Mouse (Mus musculus): ENCODE measurements at regions not wholly inside any gene's neighbourhood (a gene's known extent, or its start where the extent isn't known, plus 50 kb on each side); places are given as distances from the start of the nearest gene placed in this dataset.

DNA sequence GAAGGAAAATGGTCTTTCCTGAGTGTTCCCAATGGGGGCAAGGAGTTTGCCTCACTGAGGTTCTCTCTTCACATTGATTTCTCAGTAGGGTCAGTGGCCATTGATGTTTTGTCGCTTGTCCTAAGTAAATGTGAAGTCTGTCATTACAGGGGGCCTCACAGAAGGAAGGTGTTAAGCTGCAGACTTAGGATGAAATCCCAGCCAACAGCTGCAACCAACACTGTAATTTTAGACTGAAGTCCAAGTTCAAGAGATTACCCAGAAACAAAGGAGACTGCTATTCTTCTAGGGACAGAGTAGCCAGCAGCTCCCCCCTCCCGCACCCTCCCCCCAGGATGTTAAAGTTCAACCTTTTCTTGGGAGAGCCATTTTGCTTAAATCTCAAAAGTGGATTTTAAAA, 176.0 kb downstream of the Tmsb4x start:
- no peak for TF ChIP-seq NANOG (IDR thresholded peaks at IDR 0.05; ENCODE audit: borderline replicate concordance, low read length)
- Histone ChIP-seq H3K27me3 (ENCODE audit: insufficient read depth, low read length) (no peaks in the 10 kb centered on the region), H3K9me3 (ENCODE audit: low read length) (no peaks in the 10 kb centered on the region), H3K4me3 (replicated peaks; ENCODE audit: low read length) (no peak overlapping the region), H3K4me1 (replicated peaks; ENCODE audit: low read depth, low read length) (no peaks in the 10 kb centered on the region), H3K36me3 (ENCODE audit: insufficient read depth, low read length) (no peaks in the 10 kb centered on the region)

DNA sequence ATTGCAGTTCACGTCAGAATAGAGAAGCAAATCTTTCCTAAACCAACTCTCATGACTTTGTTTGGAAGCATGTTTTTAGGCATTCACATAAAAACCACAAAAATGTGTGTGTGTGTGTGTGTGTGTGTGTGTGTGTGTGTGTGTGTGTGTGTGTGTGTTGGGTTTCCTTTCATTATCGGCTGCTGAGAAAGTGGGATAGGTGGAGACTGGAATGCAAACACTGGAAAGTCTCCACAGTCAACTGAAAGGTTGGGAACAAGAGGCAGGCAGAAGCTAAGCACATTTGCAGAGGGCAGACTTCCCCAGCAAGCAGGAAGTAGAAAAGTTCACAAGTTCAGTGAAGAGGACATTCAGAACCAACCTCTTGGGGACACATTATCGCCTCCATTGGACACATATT, 176.5 kb downstream of the Tmsb4x start:
- no peak for TF ChIP-seq CTCF (conservative IDR thresholded peaks at IDR 0.05; ENCODE audit: low read length)
- TF ChIP-seq POU5F1 (IDR thresholded peaks at IDR 0.05; ENCODE audit: borderline replicate concordance, low read length) = no peak
- no peak for TF ChIP-seq NANOG (IDR thresholded peaks at IDR 0.05; ENCODE audit: borderline replicate concordance, low read length)

GRCm38 (mm10) chrX:167031543-167031942, 177.6 kb downstream of the Tmsb4x start:
- no peaks in the 10 kb centered on the region for H3K27me3 ChIP-seq (ENCODE audit: insufficient read depth, low read length)
- H3K9me3 ChIP-seq (ENCODE audit: low read length) = no peaks in the 10 kb centered on the region
- H3K36me3 ChIP-seq (ENCODE audit: insufficient read depth, low read length) = no peaks in the 10 kb centered on the region
- no peak overlapping the region for H3K4me3 ChIP-seq (replicated peaks; ENCODE audit: low read length)
- H3K4me1 ChIP-seq (replicated peaks; ENCODE audit: low read depth, low read length) = no peaks in the 10 kb centered on the region
- TF ChIP-seq NANOG (IDR thresholded peaks at IDR 0.05; ENCODE audit: borderline replicate concordance, low read length) (no peak), POU5F1 (IDR thresholded peaks at IDR 0.05; ENCODE audit: borderline replicate concordance, low read length) (no peak), CTCF (conservative IDR thresholded peaks at IDR 0.05; ENCODE audit: low read length) (no peak)

More for the DNA sequence above, 176.5 kb downstream of the Tmsb4x start:
- Histone ChIP-seq H3K4me1 (replicated peaks; ENCODE audit: low read depth, low read length) (no peaks in the 10 kb centered on the region), H3K27me3 (ENCODE audit: insufficient read depth, low read length) (no peaks in the 10 kb centered on the region), H3K9me3 (ENCODE audit: low read length) (no peaks in the 10 kb centered on the region), H3K36me3 (ENCODE audit: insufficient read depth, low read length) (no peaks in the 10 kb centered on the region), H3K4me3 (replicated peaks; ENCODE audit: low read length) (no peak overlapping the region)

GRCm38 (mm10) chrX:167015602-167016001, 193.5 kb downstream of the Tmsb4x start:
- no peaks in the 10 kb centered on the region for H3K9me3 ChIP-seq (ENCODE audit: low read length)
- H3K27me3 ChIP-seq (ENCODE audit: insufficient read depth, low read length) = peaks cover 6% of the 10 kb centered on the region; the same call in 1 of the 2 replicates
- TF ChIP-seq POU5F1 (IDR thresholded peaks at IDR 0.05; ENCODE audit: borderline replicate concordance, low read length) = no peak
- no peak for TF ChIP-seq NANOG (IDR thresholded peaks at IDR 0.05; ENCODE audit: borderline replicate concordance, low read length)
- TF ChIP-seq CTCF (conservative IDR thresholded peaks at IDR 0.05; ENCODE audit: low read length) = no peak
- no peak overlapping the region for H3K4me3 ChIP-seq (replicated peaks; ENCODE audit: low read length)
- no peaks in the 10 kb centered on the region for H3K4me1 ChIP-seq (replicated peaks; ENCODE audit: low read depth, low read length)
- no peaks in the 10 kb centered on the region for H3K36me3 ChIP-seq (ENCODE audit: insufficient read depth, low read length)

DNA sequence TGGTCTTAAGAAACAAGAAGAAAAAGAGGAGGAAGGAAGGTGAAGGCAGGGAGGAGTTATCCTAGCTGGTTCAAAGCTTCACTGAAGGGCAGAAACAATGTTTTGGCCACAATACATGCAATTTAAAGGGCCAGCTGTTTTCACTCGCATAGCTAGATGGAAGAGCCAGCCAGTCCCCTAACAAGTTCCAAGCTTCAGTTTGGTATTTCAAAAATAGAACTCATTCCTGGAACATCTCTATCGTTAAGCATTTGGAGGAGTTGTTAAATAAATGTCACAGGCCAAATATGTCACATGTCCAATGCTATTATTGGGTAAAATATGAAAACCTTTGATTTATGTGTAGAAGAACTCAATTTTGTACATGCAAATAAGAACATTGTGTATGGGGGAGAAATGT, 194.8 kb downstream of the Tmsb4x start:
- no peaks in the 10 kb centered on the region for H3K36me3 ChIP-seq (ENCODE audit: insufficient read depth, low read length)
- H3K27me3 ChIP-seq (ENCODE audit: insufficient read depth, low read length) = peaks cover 6% of the 10 kb centered on the region; the same call in 1 of the 2 replicates
- H3K9me3 ChIP-seq (ENCODE audit: low read length) = no peaks in the 10 kb centered on the region
- H3K4me3 ChIP-seq (replicated peaks; ENCODE audit: low read length) = no peak overlapping the region
- no peaks in the 10 kb centered on the region for H3K4me1 ChIP-seq (replicated peaks; ENCODE audit: low read depth, low read length)
- TF ChIP-seq CTCF (conservative IDR thresholded peaks at IDR 0.05; ENCODE audit: low read length) = no peak
- TF ChIP-seq POU5F1 (IDR thresholded peaks at IDR 0.05; ENCODE audit: borderline replicate concordance, low read length) = no peak
- no peak for TF ChIP-seq NANOG (IDR thresholded peaks at IDR 0.05; ENCODE audit: borderline replicate concordance, low read length)

DNA sequence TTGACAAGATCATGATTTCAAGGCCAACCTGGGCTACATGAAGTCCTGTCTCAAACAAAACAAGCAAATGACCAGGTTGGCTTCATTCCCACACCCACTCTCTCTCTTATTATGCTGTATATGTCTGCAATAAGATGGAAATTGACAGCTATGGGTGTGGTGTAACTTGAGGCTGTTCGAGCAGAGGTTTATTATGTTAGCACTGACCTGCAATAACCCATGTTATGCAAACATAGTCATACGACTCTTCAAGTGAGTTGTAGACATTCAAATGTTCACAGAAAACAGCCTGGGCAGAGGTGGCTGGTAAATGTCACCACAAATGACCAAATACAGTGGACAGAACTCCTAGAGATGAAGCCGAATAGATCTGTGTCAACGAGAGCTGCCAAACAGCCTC, 196.2 kb downstream of the Tmsb4x start:
- no peak for TF ChIP-seq NANOG (IDR thresholded peaks at IDR 0.05; ENCODE audit: borderline replicate concordance, low read length)
- no peak for TF ChIP-seq CTCF (conservative IDR thresholded peaks at IDR 0.05; ENCODE audit: low read length)
- no peak for TF ChIP-seq POU5F1 (IDR thresholded peaks at IDR 0.05; ENCODE audit: borderline replicate concordance, low read length)
- H3K9me3 ChIP-seq (ENCODE audit: low read length) = no peaks in the 10 kb centered on the region
- no peak overlapping the region for H3K4me3 ChIP-seq (replicated peaks; ENCODE audit: low read length)
- H3K27me3 ChIP-seq (ENCODE audit: insufficient read depth, low read length) = peaks cover 6% of the 10 kb centered on the region; the same call in 1 of the 2 replicates
- H3K36me3 ChIP-seq (ENCODE audit: insufficient read depth, low read length) = no peaks in the 10 kb centered on the region
- H3K4me1 ChIP-seq (replicated peaks; ENCODE audit: low read depth, low read length) = no peaks in the 10 kb centered on the region

- no peak overlapping the region for H3K4me3 ChIP-seq (replicated peaks; ENCODE audit: low read length)
Observed at GRCm38 (mm10) chrX:167011977-167012542, 197.1 kb downstream of the Tmsb4x start.

DNA sequence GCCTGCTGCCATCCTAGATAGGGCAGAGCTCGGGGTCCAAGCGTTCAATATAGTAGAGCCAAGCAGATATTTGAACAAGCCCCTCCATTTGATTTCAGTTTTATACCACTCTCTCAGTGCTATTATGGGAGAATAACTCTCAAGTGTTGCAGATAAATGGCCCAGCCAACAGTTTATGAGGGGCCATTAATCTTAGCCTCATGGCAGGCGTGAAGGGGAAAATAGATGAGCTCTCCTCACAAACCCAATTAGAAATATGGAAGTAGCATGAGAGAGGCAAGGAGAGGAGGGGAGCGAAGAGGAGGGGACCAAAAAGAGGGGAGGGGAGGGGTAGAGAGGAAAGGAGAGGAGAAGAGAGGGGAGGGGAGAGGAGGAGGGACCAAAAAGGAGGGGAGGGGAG, 213.3 kb downstream of the Tmsb4x start:
- no peaks in the 10 kb centered on the region for H3K4me1 ChIP-seq (replicated peaks; ENCODE audit: low read depth, low read length)
- TF ChIP-seq CTCF (conservative IDR thresholded peaks at IDR 0.05; ENCODE audit: low read length) (no peak), POU5F1 (IDR thresholded peaks at IDR 0.05; ENCODE audit: borderline replicate concordance, low read length) (no peak), NANOG (IDR thresholded peaks at IDR 0.05; ENCODE audit: borderline replicate concordance, low read length) (no peak)
- no peak overlapping the region for H3K4me3 ChIP-seq (replicated peaks; ENCODE audit: low read length)
- no peaks in the 10 kb centered on the region for H3K36me3 ChIP-seq (ENCODE audit: insufficient read depth, low read length)
- no peaks in the 10 kb centered on the region for H3K27me3 ChIP-seq (ENCODE audit: insufficient read depth, low read length)
- H3K9me3 ChIP-seq (ENCODE audit: low read length) = no peaks in the 10 kb centered on the region

More at GRCm38 (mm10) chrX:167011977-167012542, 197.1 kb downstream of the Tmsb4x start:
- Histone ChIP-seq H3K4me1 (replicated peaks; ENCODE audit: low read depth, low read length) (no peaks in the 10 kb centered on the region), H3K36me3 (ENCODE audit: insufficient read depth, low read length) (no peaks in the 10 kb centered on the region), H3K9me3 (ENCODE audit: low read length) (no peaks in the 10 kb centered on the region), H3K27me3 (ENCODE audit: insufficient read depth, low read length) (peaks cover 6% of the 10 kb centered on the region; the same call in 1 of the 2 replicates)
- TF ChIP-seq POU5F1 (IDR thresholded peaks at IDR 0.05; ENCODE audit: borderline replicate concordance, low read length) (no peak), CTCF (conservative IDR thresholded peaks at IDR 0.05; ENCODE audit: low read length) (no peak), NANOG (IDR thresholded peaks at IDR 0.05; ENCODE audit: borderline replicate concordance, low read length) (no peak)

GRCm38 (mm10) chrX:166981003-166981402, 228.1 kb downstream of the Tmsb4x start:
- H3K9me3 ChIP-seq (ENCODE audit: low read length) = peaks cover 7% of the 10 kb centered on the region; the same call in 1 of the 2 replicates
- H3K36me3 ChIP-seq (ENCODE audit: insufficient read depth, low read length) = no peaks in the 10 kb centered on the region
- H3K4me3 ChIP-seq (replicated peaks; ENCODE audit: low read length) = no peak overlapping the region
- H3K27me3 ChIP-seq (ENCODE audit: insufficient read depth, low read length) = no peaks in the 10 kb centered on the region
- H3K4me1 ChIP-seq (replicated peaks; ENCODE audit: low read depth, low read length) = no peaks in the 10 kb centered on the region
- no peak for TF ChIP-seq POU5F1 (IDR thresholded peaks at IDR 0.05; ENCODE audit: borderline replicate concordance, low read length)
- TF ChIP-seq NANOG (IDR thresholded peaks at IDR 0.05; ENCODE audit: borderline replicate concordance, low read length) = no peak
- TF ChIP-seq CTCF (conservative IDR thresholded peaks at IDR 0.05; ENCODE audit: low read length) = no peak
